Mouse (Mus musculus) embryonic facial prominence, embryonic 11.5 days (tissue): ENCODE measurements around the gene Tmem178b. TPM values are rescaled to one million over a fixed set of nuclear protein-coding genes. Genes with fewer than 3 reads are reported as not detected.

ENCODE experiments used
- ATAC-seq: fragments of 200-750 bp; cut with Nextera tagmentation; replicated peaks from 2 replicates; pipeline ENCODE4 v1.8.0; 2017; ENCODE audit warnings: low read depth; ENCODE audit not compliant: insufficient number of reproducible peaks, low FRiP score, low TSS enrichment
- DNase-seq: peaks from one replicate; pipeline ENCODE4 v3.0.0-alpha.2; 2015; ENCODE audit warnings: low spot score
- H3K27ac ChIP-seq: fragments of 300-500 bp; sonication (generic); replicated peaks from 2 replicates; pipeline ENCODE4 v1.5.1; 2014; ENCODE audit warnings: mild to moderate bottlenecking, low read depth, low read length, control low read depth
- H3K27me3 ChIP-seq: fragments of 300-500 bp; sonication (generic); 2 replicates; pipeline ENCODE4 v1.6.1; 2014; ENCODE audit warnings: mild to moderate bottlenecking, low read length, moderate library complexity, mixed read lengths; ENCODE audit not compliant: control insufficient read depth, insufficient read depth
- H3K36me3 ChIP-seq: fragments of 300-500 bp; sonication (generic); replicated peaks from 2 replicates; pipeline ENCODE4 v1.6.1; 2014; ENCODE audit warnings: low read depth, mild to moderate bottlenecking, low read length, moderate library complexity, mixed read lengths; ENCODE audit not compliant: control insufficient read depth, insufficient read depth
- H3K4me1 ChIP-seq: fragments of 300-500 bp; sonication (generic); 2 replicates; pipeline ENCODE4 v1.6.1; 2014; ENCODE audit warnings: low read length, mixed read lengths; ENCODE audit not compliant: control insufficient read depth, insufficient read depth
- H3K4me2 ChIP-seq: fragments of 300-500 bp; sonication (generic); 2 replicates; pipeline ENCODE4 v1.6.1; 2014; ENCODE audit warnings: low read depth, mild to moderate bottlenecking, control low read depth, low read length, moderate library complexity
- H3K4me3 ChIP-seq: fragments of 300-500 bp; sonication (generic); 2 replicates; pipeline ENCODE4 v1.5.1; 2014; ENCODE audit warnings: low read depth, low read length, control low read depth
- H3K9ac ChIP-seq: fragments of 300-500 bp; sonication (generic); replicated peaks from 2 replicates; pipeline ENCODE4 v1.6.1; 2014; ENCODE audit warnings: mild to moderate bottlenecking, control low read depth, low read length
- H3K9me3 ChIP-seq: fragments of 300-500 bp; sonication (generic); replicated peaks from 2 replicates; pipeline ENCODE4 v1.6.1; 2016; ENCODE audit warnings: mild to moderate bottlenecking, low read length, inconsistent platforms, mixed read lengths; ENCODE audit not compliant: control insufficient read depth
- WGBS: fragments of 180-500 bp; shearing (Covaris S2); extraction: QIAGEN DNeasy Blood & Tissue Kit; methylation state at CpG from one replicate; pipeline ENCODE4 v1.1.7; 2014; 5-methylcytosine and 5-hydroxymethylcytosine counted together
- polyA plus RNA-seq: library from polyadenylated mRNA; unstranded; fragments of >200 nt; fragmentation: Nextera tagmentation; extraction: Ambion mirVana; gene quantifications from 2 replicates; pipeline ENCODE4 v1.2.1, GENCODE M21; 2014

Gene Tmem178b
- polyA plus RNA-seq, 1 experiment from 2014 or later = 1.7 TPM

GRCm38 (mm10) chr6:40078353-40078752, 205.3 kb downstream of the Tmem178b start:
- no peaks in the 10 kb centered on the region for H3K4me1 ChIP-seq
- H3K9ac ChIP-seq = no peak overlapping the region
- ATAC-seq = no peak
- no peaks in the 10 kb centered on the region for H3K36me3 ChIP-seq
- H3K27ac ChIP-seq = no peak overlapping the region
- WGBS = 72% methylated on average over 3 of the region's 3 CpGs
- DNase-seq = no peak
- no peaks in the 10 kb centered on the region for H3K9me3 ChIP-seq
- no peak overlapping the region for H3K4me3 ChIP-seq
- no peaks in the 10 kb centered on the region for H3K27me3 ChIP-seq
- no peak overlapping the region for H3K4me2 ChIP-seq

GRCm38 (mm10) chr6:40083726-40084125, 210.7 kb downstream of the Tmem178b start:
- Histone ChIP-seq H3K4me1 (no peaks in the 10 kb centered on the region), H3K4me2 (no peak overlapping the region), H3K36me3 (no peaks in the 10 kb centered on the region), H3K27me3 (no peaks in the 10 kb centered on the region), H3K4me3 (no peak overlapping the region), H3K27ac (no peak overlapping the region), H3K9ac (no peak overlapping the region), H3K9me3 (no peaks in the 10 kb centered on the region)
- 86% methylated on average over 3 of the region's 3 CpGs for WGBS
- DNase-seq (no peak), ATAC-seq (no peak)

- DNase-seq = no peak
- 33% methylated on average over 5 of the region's 5 CpGs for WGBS
- H3K36me3 ChIP-seq = no peaks in the 10 kb centered on the region
- no peaks in the 10 kb centered on the region for H3K27me3 ChIP-seq
- H3K27ac ChIP-seq = no peak overlapping the region
- H3K9me3 ChIP-seq = no peaks in the 10 kb centered on the region
- no peak for ATAC-seq
- no peaks in the 10 kb centered on the region for H3K4me1 ChIP-seq
- no peak overlapping the region for H3K9ac ChIP-seq
- H3K4me3 ChIP-seq = no peak overlapping the region
- H3K4me2 ChIP-seq = no peak overlapping the region
Observed at GRCm38 (mm10) chr6:40091250-40091651, 218.2 kb downstream of the Tmem178b start.

GRCm38 (mm10) chr6:40098498-40098897, 225.4 kb downstream of the Tmem178b start:
- ATAC-seq = no peak
- no peak for DNase-seq
- no peak overlapping the region for H3K9ac ChIP-seq
- H3K27me3 ChIP-seq = no peaks in the 10 kb centered on the region
- H3K4me1 ChIP-seq = no peaks in the 10 kb centered on the region
- WGBS = 74% methylated on average over 2 of the region's 2 CpGs
- H3K9me3 ChIP-seq = no peaks in the 10 kb centered on the region
- H3K27ac ChIP-seq = no peak overlapping the region
- no peaks in the 10 kb centered on the region for H3K36me3 ChIP-seq
- no peak overlapping the region for H3K4me3 ChIP-seq
- no peak overlapping the region for H3K4me2 ChIP-seq

- no peak for ATAC-seq
- DNase-seq = no peak
Observed at GRCm38 (mm10) chr6:40101785-40102184, 228.7 kb downstream of the Tmem178b start.

GRCm38 (mm10) chr6:40102863-40103262, 229.8 kb downstream of the Tmem178b start:
- Histone ChIP-seq H3K36me3 (no peaks in the 10 kb centered on the region), H3K9ac (no peak overlapping the region), H3K4me2 (no peak overlapping the region), H3K4me1 (no peaks in the 10 kb centered on the region), H3K27me3 (no peaks in the 10 kb centered on the region), H3K27ac (no peak overlapping the region), H3K9me3 (no peaks in the 10 kb centered on the region), H3K4me3 (no peak overlapping the region)
- 64% methylated on average over 4 of the region's 4 CpGs for WGBS
- DNase-seq = no peak
- no peak for ATAC-seq

More at GRCm38 (mm10) chr6:40101785-40102184, 228.7 kb downstream of the Tmem178b start:
- Histone ChIP-seq H3K9ac (no peak overlapping the region), H3K4me2 (no peak overlapping the region), H3K36me3 (no peaks in the 10 kb centered on the region), H3K9me3 (no peaks in the 10 kb centered on the region), H3K4me3 (no peak overlapping the region), H3K27me3 (no peaks in the 10 kb centered on the region), H3K4me1 (no peaks in the 10 kb centered on the region), H3K27ac (no peak overlapping the region)
- WGBS = 85% methylated on average over 4 of the region's 4 CpGs

- Histone ChIP-seq H3K27ac (no peak overlapping the region), H3K4me3 (no peak overlapping the region), H3K4me1 (no peaks in the 10 kb centered on the region), H3K9ac (no peak overlapping the region), H3K9me3 (no peaks in the 10 kb centered on the region), H3K36me3 (no peaks in the 10 kb centered on the region), H3K4me2 (no peak overlapping the region), H3K27me3 (no peaks in the 10 kb centered on the region)
- ATAC-seq = no peak
- 78% methylated on average over 5 of the region's 5 CpGs for WGBS
- DNase-seq = no peak
Observed at GRCm38 (mm10) chr6:40110029-40110428, 237.0 kb downstream of the Tmem178b start.

- no peak overlapping the region for H3K9ac ChIP-seq
- no peak for DNase-seq
- H3K27me3 ChIP-seq = no peaks in the 10 kb centered on the region
- H3K36me3 ChIP-seq = no peaks in the 10 kb centered on the region
- ATAC-seq = no peak
- 88% methylated on average over 2 of the region's 2 CpGs for WGBS
- H3K4me1 ChIP-seq = no peaks in the 10 kb centered on the region
- no peaks in the 10 kb centered on the region for H3K9me3 ChIP-seq
- H3K4me2 ChIP-seq = no peak overlapping the region
- H3K4me3 ChIP-seq = no peak overlapping the region
- no peak overlapping the region for H3K27ac ChIP-seq
Observed at GRCm38 (mm10) chr6:40110729-40111128, 237.7 kb downstream of the Tmem178b start.
